In the genomic region with DNA sequence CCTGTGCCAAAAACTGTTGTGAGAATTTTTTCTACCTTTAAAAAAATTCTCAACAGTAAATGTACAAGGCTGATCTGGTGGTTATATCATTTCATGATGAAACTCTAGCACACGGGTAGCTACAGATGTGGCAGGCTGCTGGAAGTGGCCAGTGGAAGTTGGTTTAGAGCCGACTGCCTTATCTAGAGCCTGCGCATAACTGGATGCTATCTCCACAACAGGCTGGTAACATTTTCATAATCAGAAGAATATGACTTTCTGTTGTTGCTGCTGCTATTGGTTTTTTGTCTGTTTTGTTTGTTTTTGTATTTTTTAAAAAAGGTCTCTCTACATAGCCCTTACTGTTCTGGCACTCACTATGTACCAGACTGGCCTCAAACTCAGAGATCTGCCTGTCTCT, we compare ENCODE assay signal across 35 mouse cellular contexts. TPM values are rescaled to one million over a fixed set of nuclear protein-coding genes. Genes with fewer than 3 reads are reported as not detected.
"Had no signal": no experiment of that assay in that cellular context is flagged by ENCODE, and none has a peak within 500 bp of the region (broad histone marks: within the 10 kb centered on the region; RNA-seq: fewer than 3 reads in every experiment).

No protein-coding gene starts in this region.

- H3K27ac ChIP-seq: embryonic facial prominence, embryonic 12.5 days; embryonic facial prominence, embryonic 13.5 days; embryonic facial prominence, embryonic 15.5 days; forebrain, embryonic 10.5 days; forebrain, embryonic 12.5 days; forebrain, embryonic 13.5 days; forebrain, embryonic 15.5 days; gastrocnemius, adult 2 months; heart, adult 2 months had no signal

- DNase-seq: cerebellum, adult 8-10 months; cerebellum, adult 9-10 months; cerebellum, adult 9-11 months; cerebellum, postnatal 10 days; cerebellum, postnatal 14 days; cerebellum, postnatal 25 days; cerebellum, postnatal 36 days; embryo, embryonic 11 days; forebrain, postnatal 0 days; gastrocnemius, postnatal 10 days; gastrocnemius, postnatal 14 days; gastrocnemius, postnatal 25 days; gastrocnemius, postnatal 36 days; heart, adult 11 months; heart, adult 18-20 months; heart, adult 2 months had no signal

- H3K9me3 ChIP-seq: embryonic facial prominence, embryonic 10.5 days; embryonic facial prominence, embryonic 12.5 days; embryonic facial prominence, embryonic 13.5 days; embryonic facial prominence, embryonic 15.5 days; forebrain, embryonic 10.5 days; forebrain, embryonic 12.5 days; forebrain, embryonic 13.5 days; forebrain, embryonic 15.5 days had no signal

- ATAC-seq: forebrain, embryonic 13.5 days; forebrain, embryonic 14.5 days; forebrain, embryonic 15.5 days; forebrain, embryonic 16.5 days; forebrain, postnatal 0 days had no signal

- H3K9ac ChIP-seq: embryonic facial prominence, embryonic 12.5 days; embryonic facial prominence, embryonic 15.5 days; forebrain, embryonic 12.5 days; forebrain, embryonic 13.5 days; forebrain, embryonic 15.5 days; forebrain, postnatal 0 days had no signal

- H3K27me3 ChIP-seq: embryonic facial prominence, embryonic 12.5 days; embryonic facial prominence, embryonic 15.5 days had no signal

- H3K4me3 ChIP-seq: embryonic facial prominence, embryonic 13.5 days; forebrain, embryonic 12.5 days; forebrain, embryonic 15.5 days; gastrocnemius, adult 2 months; heart, adult 2 months had no signal

RNA-seq across cellular contexts. Expression of a gene that starts 30.3 kb away (rescaled TPM):
- total RNA-seq: common myeloid progenitor, adult 5-6 weeks; gastrocnemius, adult 2 months; gastrocnemius, adult 8-10 months; gastrocnemius, postnatal 25 days; gastrocnemius, postnatal 36 days; granulocyte monocyte progenitor cell, adult 5-6 weeks; heart, adult 18-20 months; heart, adult 2 months had no signal
- polyA plus RNA-seq: embryonic facial prominence, embryonic 10.5 days; erythroblast, embryonic 14.5 days; forebrain, embryonic 10.5 days had no signal

RNA-seq across cellular contexts. Expression of a gene that starts 35.5 kb away (rescaled TPM):
- total RNA-seq: common myeloid progenitor, adult 5-6 weeks; forebrain, postnatal 0 days; gastrocnemius, adult 18-20 months; gastrocnemius, adult 2 months; gastrocnemius, adult 8-10 months; gastrocnemius, postnatal 10 days; gastrocnemius, postnatal 14 days; gastrocnemius, postnatal 25 days; gastrocnemius, postnatal 36 days; gastrocnemius, postnatal 4 days; granulocyte monocyte progenitor cell, adult 5-6 weeks; heart, adult 18-20 months; heart, adult 2 months; heart, adult 8-10 months had no signal
- polyA plus RNA-seq: embryonic facial prominence, embryonic 13.5 days; embryonic facial prominence, embryonic 14.5 days; erythroblast, embryonic 14.5 days; forebrain, embryonic 10.5 days; forebrain, embryonic 13.5 days; forebrain, embryonic 14.5 days; forebrain, embryonic 15.5 days; forebrain, embryonic 16.5 days; forebrain, postnatal 0 days; heart, adult 2 months had no signal
